Mouse (Mus musculus) kidney, embryonic 14.5 days (tissue): Measurements from ENCODE around the gene Bcar3. TPM values are rescaled to one million over a fixed set of nuclear protein-coding genes. Genes with fewer than 3 reads are reported as not detected.
A peak's percentile ranks its signal among the peaks of the same experiment; 100 is the strongest.
"Not testable (repeated sequence)": the region's sequence is repeated elsewhere in the genome, so short reads cannot be mapped to it uniquely, and the experiment has no call there.

Experiments used
- ATAC-seq: fragments of 200-750 bp; cut with Nextera tagmentation; 2 replicates; pipeline ENCODE4 v1.8.0; 2017; ENCODE audit warnings: moderate number of reproducible peaks, mild to moderate bottlenecking, moderate TSS enrichment, moderate library complexity; ENCODE audit not compliant: low FRiP score, low TSS enrichment
- H3K27ac ChIP-seq: fragments of 300-500 bp; sonication (generic); 2 replicates; pipeline ENCODE4 v1.5.1; 2014; ENCODE audit warnings: low read depth, mild to moderate bottlenecking, low read length, moderate library complexity, mixed read lengths
- H3K27me3 ChIP-seq: fragments of 300-500 bp; sonication (generic); 2 replicates; pipeline ENCODE4 v1.6.1; 2014; ENCODE audit warnings: mild to moderate bottlenecking, low read length; ENCODE audit not compliant: control insufficient read depth, insufficient read depth
- H3K36me3 ChIP-seq: fragments of 300-500 bp; sonication (generic); 2 replicates; pipeline ENCODE4 v1.6.1; 2014; ENCODE audit warnings: low read length, mixed read lengths; ENCODE audit not compliant: control insufficient read depth, insufficient read depth
- H3K4me1 ChIP-seq: fragments of 300-500 bp; sonication (generic); 2 replicates; pipeline ENCODE4 v1.6.1; 2014; ENCODE audit warnings: low read length, mixed read lengths; ENCODE audit not compliant: control insufficient read depth, insufficient read depth
- H3K4me2 ChIP-seq: fragments of 300-500 bp; sonication (generic); replicated peaks from 2 replicates; pipeline ENCODE4 v1.6.1; 2014; ENCODE audit warnings: low read depth, mild to moderate bottlenecking, low read length
- H3K4me3 ChIP-seq: fragments of 300-500 bp; sonication (generic); 2 replicates; pipeline ENCODE4 v1.5.1; 2014; ENCODE audit warnings: mild to moderate bottlenecking, low read length
- H3K9ac ChIP-seq: fragments of 300-500 bp; sonication (generic); 2 replicates; pipeline ENCODE4 v1.6.1; 2014; ENCODE audit warnings: low read depth, mild to moderate bottlenecking, low read length, moderate library complexity
- H3K9me3 ChIP-seq: fragments of 300-500 bp; sonication (generic); 2 replicates; pipeline ENCODE4 v1.6.1; 2016; ENCODE audit warnings: low read length; ENCODE audit not compliant: control insufficient read depth
- WGBS: fragments of 180-500 bp; shearing (Covaris S2); extraction: QIAGEN DNeasy Blood & Tissue Kit; methylation state at CpG from one replicate; pipeline ENCODE4 v1.1.7; 2014; 5-methylcytosine and 5-hydroxymethylcytosine counted together
- polyA plus RNA-seq: library from polyadenylated mRNA; unstranded; fragments of >200 nt; fragmentation: Nextera tagmentation; extraction: Ambion mirVana; gene quantifications from 2 replicates; pipeline ENCODE4 v1.2.1, GENCODE M21; 2014

Gene Bcar3
- polyA plus RNA-seq, 1 experiment from 2014 or later = 13.7 TPM

DNA sequence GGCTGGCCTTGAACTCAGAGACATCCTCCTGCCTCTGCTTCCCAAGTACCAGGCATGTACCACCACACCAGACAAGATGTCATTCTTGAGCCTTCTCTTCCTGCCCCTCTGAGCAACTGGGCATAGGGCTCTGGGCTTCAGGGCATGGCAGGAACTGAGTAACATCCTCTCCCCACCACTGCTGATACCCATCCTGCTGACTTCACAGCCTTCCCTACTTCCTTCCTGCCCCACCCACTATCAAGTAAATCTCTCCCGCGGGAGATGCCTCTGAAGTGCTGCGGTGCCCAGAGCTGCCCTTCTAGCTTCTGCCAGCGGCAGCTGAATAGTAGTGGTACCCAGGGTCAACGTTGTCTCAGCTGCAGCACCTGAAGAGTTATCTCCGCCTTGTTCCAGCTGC lies 84.7 kb downstream of the Bcar3 start:
- 60% methylated on average over 6 of the region's 6 CpGs for WGBS
- H3K27me3 ChIP-seq = no peaks in the 10 kb centered on the region
- no peak overlapping the region for H3K4me2 ChIP-seq
- H3K9me3 ChIP-seq = no peaks in the 10 kb centered on the region
- H3K4me1 ChIP-seq = peaks cover 10% of the 10 kb centered on the region
- no peak for ATAC-seq
- H3K4me3 ChIP-seq = no peak overlapping the region
- no peak overlapping the region for H3K9ac ChIP-seq
- H3K36me3 ChIP-seq = no peaks in the 10 kb centered on the region
- H3K27ac ChIP-seq = no peak overlapping the region

DNA sequence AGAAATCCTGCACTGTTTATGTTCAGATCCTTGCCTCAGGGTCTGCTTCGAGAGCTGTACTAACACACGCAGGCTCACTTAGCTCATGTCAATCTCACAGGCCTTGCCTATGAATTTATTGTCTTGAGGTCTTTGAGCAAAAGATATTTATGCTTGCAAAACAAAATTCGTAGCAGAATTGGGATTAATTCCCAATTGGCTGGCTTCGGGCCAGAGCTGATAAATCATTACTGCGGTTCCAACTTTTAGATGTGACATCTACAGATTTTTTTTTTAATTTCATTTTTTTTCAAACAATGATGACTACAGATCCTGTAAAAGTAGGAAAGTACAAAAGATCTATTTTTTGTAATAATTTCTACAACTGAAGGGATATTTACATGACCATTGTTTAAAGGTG lies 86.8 kb downstream of the Bcar3 start:
- Histone ChIP-seq H3K9ac (no peak overlapping the region), H3K4me3 (no peak overlapping the region), H3K27me3 (no peaks in the 10 kb centered on the region), H3K27ac (no peak overlapping the region), H3K36me3 (no peaks in the 10 kb centered on the region), H3K4me1 (peaks cover 10% of the 10 kb centered on the region), H3K4me2 (no peak overlapping the region), H3K9me3 (no peaks in the 10 kb centered on the region)
- 67% methylated on average over 5 of the region's 5 CpGs for WGBS
- ATAC-seq = no peak

DNA sequence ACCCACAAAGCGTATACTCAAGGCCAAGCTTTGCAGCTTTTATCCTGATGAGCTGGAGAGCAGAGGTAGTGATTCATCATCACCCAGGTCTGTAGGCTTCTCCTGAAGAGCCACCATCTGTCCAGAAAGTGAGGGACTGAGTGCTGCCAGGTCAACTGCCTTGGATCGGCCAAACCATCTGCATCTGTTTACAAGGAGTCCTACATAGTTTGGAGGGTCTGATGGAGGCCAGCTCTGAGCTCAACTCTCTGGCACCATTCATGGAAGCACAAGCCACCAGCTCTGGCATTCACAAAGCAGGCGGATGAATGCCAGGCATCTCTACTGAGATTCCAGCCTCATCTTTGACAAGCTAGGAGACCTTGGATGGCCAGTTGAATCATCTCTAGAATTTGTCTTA lies 87.7 kb downstream of the Bcar3 start:
- ATAC-seq = no peak
- no peak overlapping the region for H3K9ac ChIP-seq
- no peaks in the 10 kb centered on the region for H3K27me3 ChIP-seq
- H3K36me3 ChIP-seq = no peaks in the 10 kb centered on the region
- WGBS = 85% methylated on average over 3 of the region's 3 CpGs
- no peak overlapping the region for H3K4me2 ChIP-seq
- no peak overlapping the region for H3K4me3 ChIP-seq
- H3K27ac ChIP-seq = no peak overlapping the region
- H3K4me1 ChIP-seq = peaks cover 2% of the 10 kb centered on the region
- H3K9me3 ChIP-seq = no peaks in the 10 kb centered on the region

DNA sequence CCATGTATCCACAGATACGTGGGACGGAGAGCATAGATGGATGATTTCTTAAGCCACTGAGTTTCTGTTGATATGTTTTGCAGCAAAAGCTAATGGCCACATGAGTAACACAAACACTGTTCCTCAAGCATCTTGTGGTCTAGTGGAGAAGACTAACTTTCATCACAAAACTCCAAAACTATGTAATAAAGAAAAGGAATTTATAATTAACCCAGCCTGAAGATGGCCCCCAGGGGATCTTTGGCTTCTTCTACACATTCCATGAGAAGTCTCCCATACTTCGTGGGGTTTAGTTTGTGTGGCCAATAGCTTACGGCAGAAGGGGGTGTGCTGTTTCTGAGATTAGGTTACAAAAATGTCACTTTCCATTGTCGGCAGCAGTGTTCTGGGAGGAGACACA lies 92.5 kb downstream of the Bcar3 start:
- Histone ChIP-seq H3K4me2 (no peak overlapping the region), H3K4me3 (no peak overlapping the region), H3K9ac (no peak overlapping the region), H3K36me3 (no peaks in the 10 kb centered on the region), H3K27me3 (no peaks in the 10 kb centered on the region), H3K27ac (no peak overlapping the region), H3K9me3 (no peaks in the 10 kb centered on the region), H3K4me1 (no peaks in the 10 kb centered on the region)
- ATAC-seq = no peak
- 82% methylated on average over 5 of the region's 5 CpGs for WGBS

DNA sequence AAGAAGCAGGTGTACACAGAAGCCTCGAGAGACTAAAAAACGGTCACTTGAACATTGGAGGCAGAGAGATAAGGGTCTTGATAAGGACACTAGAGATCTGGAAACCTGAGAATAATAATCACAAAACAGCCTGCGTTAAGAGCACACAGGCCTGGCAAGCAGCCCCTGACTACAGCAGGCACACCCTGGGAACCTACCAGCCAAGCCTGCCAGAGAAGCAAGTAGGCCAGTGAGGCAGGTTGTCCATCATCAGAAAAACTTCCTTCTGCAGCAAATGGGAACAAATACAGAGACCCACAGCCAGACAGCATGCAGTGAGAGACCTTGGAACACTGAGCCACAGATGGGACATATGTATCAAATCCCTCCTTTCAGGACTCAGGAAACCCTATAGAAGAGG lies 93.8 kb downstream of the Bcar3 start:
- no peaks in the 10 kb centered on the region for H3K4me1 ChIP-seq
- no peaks in the 10 kb centered on the region for H3K9me3 ChIP-seq
- no peak overlapping the region for H3K27ac ChIP-seq
- H3K27me3 ChIP-seq = no peaks in the 10 kb centered on the region
- no peak overlapping the region for H3K4me3 ChIP-seq
- no peak overlapping the region for H3K4me2 ChIP-seq
- no peaks in the 10 kb centered on the region for H3K36me3 ChIP-seq
- ATAC-seq = no peak
- WGBS = 62% methylated on average over 3 of the region's 3 CpGs
- no peak overlapping the region for H3K9ac ChIP-seq

DNA sequence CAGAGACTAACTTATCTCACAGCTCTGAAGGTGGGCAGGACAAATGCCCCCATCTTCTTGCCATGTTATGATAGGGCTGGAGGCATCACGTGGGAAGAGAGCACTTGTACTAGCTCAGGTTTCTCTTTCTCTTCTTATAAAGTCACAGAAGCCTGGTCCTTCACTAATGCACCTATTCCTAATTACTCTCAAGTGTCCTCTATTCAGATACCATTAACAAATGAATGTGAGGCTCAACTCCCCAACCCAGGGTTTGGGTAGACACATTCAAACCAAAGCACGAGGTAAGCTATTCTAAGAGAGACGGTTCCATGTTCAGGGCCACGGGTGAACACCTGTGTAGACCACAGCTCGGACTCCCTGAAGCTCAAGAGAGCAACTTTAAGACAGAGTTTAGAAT lies 96.0 kb downstream of the Bcar3 start:
- no peaks in the 10 kb centered on the region for H3K9me3 ChIP-seq
- H3K4me1 ChIP-seq = no peaks in the 10 kb centered on the region
- H3K4me2 ChIP-seq = no peak overlapping the region
- WGBS = 84% methylated on average over 5 of the region's 5 CpGs
- no peak overlapping the region for H3K9ac ChIP-seq
- H3K27me3 ChIP-seq = no peaks in the 10 kb centered on the region
- no peaks in the 10 kb centered on the region for H3K36me3 ChIP-seq
- no peak for ATAC-seq
- H3K4me3 ChIP-seq = no peak overlapping the region
- no peak overlapping the region for H3K27ac ChIP-seq

DNA sequence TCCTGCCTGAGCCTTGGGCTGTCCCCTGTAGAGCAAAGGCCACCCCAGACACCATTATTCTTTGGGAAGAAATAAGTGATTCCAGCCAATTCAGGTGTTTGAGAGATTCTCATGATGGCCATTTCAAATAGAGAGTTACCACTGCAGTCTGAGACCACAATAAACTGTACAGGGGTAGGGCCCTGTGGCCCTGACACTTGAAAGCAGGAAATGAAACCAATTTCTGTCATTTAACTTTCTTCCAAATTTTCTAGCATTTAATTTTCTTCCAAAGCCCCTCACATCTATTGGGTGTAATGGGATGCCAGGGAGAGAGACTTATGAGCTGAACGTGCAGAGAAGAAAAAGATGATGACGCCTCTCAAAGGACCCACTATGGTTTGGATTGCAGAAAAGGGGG lies 97.2 kb downstream of the Bcar3 start:
- Histone ChIP-seq H3K27me3 (no peaks in the 10 kb centered on the region), H3K4me3 (no peak overlapping the region), H3K9ac (no peak overlapping the region), H3K27ac (no peak overlapping the region), H3K4me2 (no peak overlapping the region), H3K4me1 (no peaks in the 10 kb centered on the region), H3K36me3 (no peaks in the 10 kb centered on the region), H3K9me3 (no peaks in the 10 kb centered on the region)
- WGBS = 83% methylated on average over 2 of the region's 2 CpGs
- ATAC-seq = no peak

DNA sequence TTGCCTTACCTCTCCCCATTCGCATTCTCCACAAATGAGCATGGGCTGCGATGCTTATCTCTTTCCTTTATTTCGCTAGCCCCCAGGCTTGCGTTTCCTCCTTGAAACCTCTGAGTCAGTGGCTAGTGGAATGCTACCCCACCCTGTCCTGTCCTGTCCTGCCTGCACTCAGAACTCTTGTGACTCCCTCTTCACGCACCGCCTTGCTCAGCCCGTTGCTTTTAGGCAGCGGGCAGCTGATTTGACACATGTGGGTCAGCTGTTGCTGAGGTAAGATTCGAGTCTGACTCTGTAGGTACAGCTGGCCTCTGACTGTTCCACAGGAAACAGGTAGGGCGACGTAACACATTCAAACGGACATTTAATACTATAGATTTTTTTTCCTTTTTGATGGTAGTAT lies 97.9 kb downstream of the Bcar3 start:
- Histone ChIP-seq H3K27me3 (no peaks in the 10 kb centered on the region), H3K9ac (no peak overlapping the region), H3K36me3 (no peaks in the 10 kb centered on the region), H3K9me3 (no peaks in the 10 kb centered on the region), H3K27ac (no peak overlapping the region), H3K4me2 (no peak overlapping the region), H3K4me3 (no peak overlapping the region), H3K4me1 (no peaks in the 10 kb centered on the region)
- WGBS = 59% methylated on average over 12 of the region's 12 CpGs
- 0 out of 2 replicates have a peak, but pooled peaks have one; percentile 49 for ATAC-seq

DNA sequence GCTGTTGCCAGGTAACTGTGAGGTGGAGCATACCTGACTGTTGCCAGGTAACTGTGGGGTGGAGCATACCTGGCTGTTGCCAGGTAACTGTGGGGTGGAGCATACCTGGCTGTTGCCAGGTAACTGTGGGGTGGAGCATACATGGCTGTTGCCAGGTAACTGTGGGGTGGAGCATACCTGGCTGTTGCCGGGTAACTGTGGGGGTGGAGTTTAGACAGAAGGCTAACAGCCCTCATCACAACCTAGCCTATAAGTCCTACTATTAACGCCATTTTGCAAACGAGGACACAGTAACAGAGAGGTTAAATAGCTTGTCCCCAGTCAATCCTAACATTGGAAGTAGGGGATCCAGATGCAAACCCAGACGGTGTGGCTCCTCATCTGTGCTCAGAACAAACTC lies 99.5 kb downstream of the Bcar3 start:
- not testable (repeated sequence) for H3K9ac ChIP-seq, ATAC-seq, H3K27me3 ChIP-seq, H3K4me3 ChIP-seq, H3K4me2 ChIP-seq, H3K36me3 ChIP-seq, H3K9me3 ChIP-seq, H3K4me1 ChIP-seq, H3K27ac ChIP-seq
- WGBS = 57% methylated on average over 4 of the region's 4 CpGs
